In the genomic region with DNA sequence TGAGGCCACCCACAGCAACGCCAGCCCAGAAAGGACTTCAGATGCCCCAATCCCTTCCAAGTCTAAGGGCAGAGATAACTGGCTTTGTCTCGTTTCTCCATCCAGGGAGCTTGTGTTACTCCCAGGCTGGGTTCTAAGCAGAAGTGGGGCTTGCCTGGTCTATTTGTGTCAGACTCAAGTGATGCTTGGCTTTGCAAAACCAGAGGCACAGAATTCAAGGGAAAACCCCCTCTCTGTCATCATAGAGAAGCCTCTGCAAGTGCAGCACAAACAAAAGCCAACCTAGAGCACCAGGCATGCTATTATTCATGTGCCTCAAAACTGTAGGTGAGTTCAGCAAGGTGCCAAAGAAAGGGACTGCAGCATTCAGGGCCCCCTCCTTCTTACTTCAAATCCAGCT, we compare ENCODE assay signal across 19 mouse cellular contexts.
DNase-seq lines count a peak whose midpoint lies in the region; ATAC-seq lines count a peak whose summit lies in the region.
"Had no signal": no experiment of that assay in that cellular context is flagged by ENCODE, and none has a peak within 500 bp of the region (broad histone marks: within the 10 kb centered on the region; RNA-seq: fewer than 3 reads in every experiment).

No protein-coding gene starts in this region.

- peaks cover 28% of the 10 kb centered on the region for H3K4me1 ChIP-seq in hindbrain, embryonic 10.5 days (replicated peaks)
- peaks cover 13% of the 10 kb centered on the region; the same call in 1 of the 2 replicates for H3K4me1 ChIP-seq in hindbrain, embryonic 12.5 days
- H3K4me1 ChIP-seq in forebrain, embryonic 16.5 days (replicated peaks; ENCODE audit: control insufficient read depth, insufficient read depth, low read length), result peaks cover 21% of the 10 kb centered on the region
- H3K4me1 ChIP-seq in liver, embryonic 11.5 days (replicated peaks; ENCODE audit: control insufficient read depth, insufficient read depth, low read length), result no peaks in the 10 kb centered on the region
- H3K4me1 ChIP-seq: embryonic facial prominence, embryonic 12.5 days had no signal

- 78% methylated on average over 2 of the region's 2 CpGs for WGBS in hindbrain, embryonic 10.5 days
- 59% methylated on average over 2 of the region's 2 CpGs for WGBS in hindbrain, embryonic 12.5 days
- WGBS in forebrain, embryonic 16.5 days, result 74% methylated on average over 2 of the region's 2 CpGs
- WGBS in liver, embryonic 11.5 days, result 46% methylated on average over 2 of the region's 2 CpGs

- H3K4me2 ChIP-seq in hindbrain, embryonic 12.5 days (replicated peaks), result no peak overlapping the region
- H3K4me2 ChIP-seq in forebrain, embryonic 16.5 days (ENCODE audit: low read length), result no peak overlapping the region
- H3K4me2 ChIP-seq in liver, embryonic 11.5 days, result no peak overlapping the region
- H3K4me2 ChIP-seq: embryonic facial prominence, embryonic 12.5 days; midbrain, embryonic 12.5 days; neural tube, embryonic 13.5 days had no signal

- no peak for ATAC-seq in hindbrain, embryonic 12.5 days (ENCODE audit: low FRiP score)
- ATAC-seq in forebrain, embryonic 16.5 days, result no peak
- no peak for ATAC-seq in liver, embryonic 11.5 days (replicated peaks; ENCODE audit: low FRiP score)
- ATAC-seq: hindbrain, postnatal 0 days; liver, postnatal 0 days had no signal

- peak overlapping the region; percentile 67 for H3K27ac ChIP-seq in hindbrain, embryonic 10.5 days
- H3K27ac ChIP-seq in hindbrain, embryonic 12.5 days, result no peak overlapping the region
- peak overlapping the region; percentile 22 for H3K27ac ChIP-seq in forebrain, embryonic 16.5 days (ENCODE audit: low read length)
- H3K27ac ChIP-seq in liver, embryonic 11.5 days (ENCODE audit: low read depth, low read length), result no peak overlapping the region
- H3K27ac ChIP-seq: embryonic facial prominence, embryonic 12.5 days; hindbrain, postnatal 0 days; midbrain, embryonic 12.5 days; neural tube, embryonic 13.5 days had no signal

- no peaks in the 10 kb centered on the region for H3K36me3 ChIP-seq in hindbrain, embryonic 10.5 days
- H3K36me3 ChIP-seq in hindbrain, embryonic 12.5 days, result no peaks in the 10 kb centered on the region
- H3K36me3 ChIP-seq in forebrain, embryonic 16.5 days (ENCODE audit: control insufficient read depth, insufficient read depth), result no peaks in the 10 kb centered on the region
- no peaks in the 10 kb centered on the region for H3K36me3 ChIP-seq in liver, embryonic 11.5 days (ENCODE audit: control insufficient read depth, insufficient read depth, low read length)
- H3K36me3 ChIP-seq: embryonic facial prominence, embryonic 12.5 days; midbrain, embryonic 12.5 days; neural tube, embryonic 13.5 days had no signal

- H3K9ac ChIP-seq in hindbrain, embryonic 12.5 days, result no peak overlapping the region
- no peak overlapping the region for H3K9ac ChIP-seq in forebrain, embryonic 16.5 days (replicated peaks; ENCODE audit: low read depth, low read length)
- H3K9ac ChIP-seq in liver, embryonic 11.5 days (ENCODE audit: low read depth, low read length), result no peak overlapping the region
- H3K9ac ChIP-seq: embryonic facial prominence, embryonic 12.5 days; liver, postnatal 0 days; midbrain, embryonic 12.5 days; neural tube, embryonic 13.5 days had no signal

- H3K9me3 ChIP-seq in hindbrain, embryonic 10.5 days, result no peaks in the 10 kb centered on the region
- no peaks in the 10 kb centered on the region for H3K9me3 ChIP-seq in hindbrain, embryonic 12.5 days (replicated peaks)
- no peaks in the 10 kb centered on the region for H3K9me3 ChIP-seq in forebrain, embryonic 16.5 days (ENCODE audit: control insufficient read depth, low read length)
- no peaks in the 10 kb centered on the region for H3K9me3 ChIP-seq in liver, embryonic 11.5 days (ENCODE audit: control insufficient read depth, low read length)
- H3K9me3 ChIP-seq: embryonic facial prominence, embryonic 12.5 days; neural tube, embryonic 13.5 days had no signal

- no peak for DNase-seq in hindbrain, embryonic 10.5 days (ENCODE audit: low spot score)
- DNase-seq in right cerebral cortex, postnatal 4 days, result peak; percentile 11
- DNase-seq in right cerebral cortex, postnatal 36 days (ENCODE audit: low spot score in 2 of 2), result no peak
- no peak for DNase-seq in liver, embryonic 11.5 days (ENCODE audit: low spot score)
- DNase-seq in adrenal gland, adult 2 months, result no peak
- DNase-seq: adrenal gland, postnatal 25 days; kidney, adult 18-20 months; liver, postnatal 0 days; lung, postnatal 10 days; retina, postnatal 1 day; right cerebral cortex, postnatal 25 days; thymus, postnatal 14 days had no signal

- H3K27me3 ChIP-seq in hindbrain, embryonic 10.5 days (ENCODE audit: insufficient read depth, poor library complexity, severe bottlenecking), result no peaks in the 10 kb centered on the region
- no peaks in the 10 kb centered on the region for H3K27me3 ChIP-seq in hindbrain, embryonic 12.5 days
- no peaks in the 10 kb centered on the region for H3K27me3 ChIP-seq in forebrain, embryonic 16.5 days (replicated peaks; ENCODE audit: control insufficient read depth, insufficient read depth, low read length)
- no peaks in the 10 kb centered on the region for H3K27me3 ChIP-seq in liver, embryonic 11.5 days (replicated peaks; ENCODE audit: control insufficient read depth, insufficient read depth, low read length)
- H3K27me3 ChIP-seq: embryonic facial prominence, embryonic 12.5 days; midbrain, embryonic 12.5 days; neural tube, embryonic 13.5 days had no signal

- H3K4me3 ChIP-seq in hindbrain, embryonic 10.5 days, result no peak overlapping the region
- H3K4me3 ChIP-seq in hindbrain, embryonic 12.5 days, result no peak overlapping the region
- no peak overlapping the region for H3K4me3 ChIP-seq in forebrain, embryonic 16.5 days (replicated peaks; ENCODE audit: low read length)
- no peak overlapping the region for H3K4me3 ChIP-seq in liver, embryonic 11.5 days (ENCODE audit: low read depth, low read length)
- H3K4me3 ChIP-seq: embryonic facial prominence, embryonic 12.5 days; midbrain, embryonic 12.5 days; myocyte; neural tube, embryonic 13.5 days had no signal

Comparison
In these comparisons a context has a peak if more than half of its experiments do, and no peak if none do; other contexts are left out.
1. H3K27ac ChIP-seq: peak in hindbrain, embryonic 10.5 days (single experiment) and forebrain, embryonic 16.5 days (single experiment); none in hindbrain, embryonic 12.5 days (single experiment) and liver, embryonic 11.5 days (single experiment).